In genomic region chr11:69461568-69461967, GRCm38 (mm10) we compare ENCODE assay signal across 19 mouse cellular contexts. TPM values are rescaled to one million over a fixed set of nuclear protein-coding genes. Genes with fewer than 3 reads are reported as not detected.
DNase-seq lines count a peak whose midpoint lies in the region; ATAC-seq and TF ChIP-seq lines count a peak whose summit lies in the region.
"Had no signal": no experiment of that assay in that cellular context is flagged by ENCODE, and none has a peak within 500 bp of the region (broad histone marks: within the 10 kb centered on the region; RNA-seq: fewer than 3 reads in every experiment).

No protein-coding gene starts in this region.

- DNase-seq in heart, adult 18-20 months: no peak
- DNase-seq in intestine, embryonic 14.5 days (ENCODE audit: low spot score): no peak
- DNase-seq in midbrain, postnatal 0 days (ENCODE audit: low spot score): no peak
- DNase-seq: adrenal gland, adult 8-10 months; adrenal gland, postnatal 36 days; cerebellum, adult 2 months; cerebellum, postnatal 10 days; embryo, embryonic 11 days; forebrain, postnatal 0 days; gastrocnemius, postnatal 14 days; heart, postnatal 36 days; kidney, adult 8-10 months had no signal

- WGBS in heart, embryonic 11.5 days (ENCODE audit: insufficient replicate concordance): 5% methylated on average over 5 of the region's 5 CpGs
- WGBS in intestine, embryonic 14.5 days: 20% methylated on average over 5 of the region's 5 CpGs
- 48% methylated on average over 5 of the region's 5 CpGs for WGBS in intestine, postnatal 0 days
- WGBS in intestine, embryonic 16.5 days: 37% methylated on average over 5 of the region's 5 CpGs
- WGBS in midbrain, postnatal 0 days: 79% methylated on average over 5 of the region's 5 CpGs

- H3K4me1 ChIP-seq in heart, embryonic 11.5 days (ENCODE audit: control insufficient read depth, insufficient read depth, low read length): peaks cover 23% of the 10 kb centered on the region
- 0 out of 2 replicates have a peak, but pooled peaks cover 10% of the 10 kb centered on the region for H3K4me1 ChIP-seq in intestine, embryonic 14.5 days (replicated peaks; ENCODE audit: control insufficient read depth, insufficient read depth, low read length)
- H3K4me1 ChIP-seq in intestine, postnatal 0 days (replicated peaks; ENCODE audit: control insufficient read depth, insufficient read depth, low read length): no peaks in the 10 kb centered on the region
- no peaks in the 10 kb centered on the region for H3K4me1 ChIP-seq in intestine, embryonic 16.5 days (ENCODE audit: control insufficient read depth, insufficient read depth, low read length)
- no peaks in the 10 kb centered on the region for H3K4me1 ChIP-seq in midbrain, postnatal 0 days (ENCODE audit: insufficient read depth, low read length)

- no peak overlapping the region for H3K27ac ChIP-seq in heart, embryonic 11.5 days (ENCODE audit: low read depth, low read length)
- peak overlapping the region; percentile 64; the same call in 1 of the 2 replicates for H3K27ac ChIP-seq in intestine, embryonic 14.5 days (ENCODE audit: low read depth)
- no peak overlapping the region for H3K27ac ChIP-seq in intestine, postnatal 0 days (ENCODE audit: low read depth, low read length)
- peak overlapping the region; percentile 13; the same call in 1 of the 2 replicates for H3K27ac ChIP-seq in intestine, embryonic 16.5 days (ENCODE audit: low read length)
- no peak overlapping the region for H3K27ac ChIP-seq in midbrain, postnatal 0 days (ENCODE audit: low read depth, low read length)
- H3K27ac ChIP-seq: embryonic facial prominence, embryonic 13.5 days; forebrain, embryonic 13.5 days had no signal

- no peak for TF ChIP-seq CTCF in intestine, postnatal 0 days (IDR thresholded peaks at IDR 0.05; ENCODE audit: low read depth)
- no peak for TF ChIP-seq CTCF in midbrain, postnatal 0 days (IDR thresholded peaks at IDR 0.05)

- H3K9ac ChIP-seq in heart, embryonic 11.5 days (ENCODE audit: low read depth, low read length): no peak overlapping the region
- H3K9ac ChIP-seq in intestine, embryonic 14.5 days (ENCODE audit: low read length): no peak overlapping the region
- H3K9ac ChIP-seq in intestine, postnatal 0 days (ENCODE audit: low read depth, low read length): no peak overlapping the region
- no peak overlapping the region for H3K9ac ChIP-seq in intestine, embryonic 16.5 days (ENCODE audit: low read depth, low read length)
- no peak overlapping the region for H3K9ac ChIP-seq in midbrain, postnatal 0 days (replicated peaks; ENCODE audit: low read length, poor library complexity, severe bottlenecking)
- H3K9ac ChIP-seq: embryonic facial prominence, embryonic 13.5 days; forebrain, embryonic 13.5 days; forebrain, postnatal 0 days had no signal

- H3K4me3 ChIP-seq in heart, embryonic 11.5 days (ENCODE audit: low read depth, low read length): no peak overlapping the region
- H3K4me3 ChIP-seq in intestine, embryonic 14.5 days (ENCODE audit: low read depth, low read length): no peak overlapping the region
- H3K4me3 ChIP-seq in intestine, postnatal 0 days (ENCODE audit: low read depth, low read length): no peak overlapping the region
- H3K4me3 ChIP-seq in intestine, embryonic 16.5 days (ENCODE audit: low read length): no peak overlapping the region
- no peak overlapping the region for H3K4me3 ChIP-seq in midbrain, postnatal 0 days (ENCODE audit: low read depth, low read length)
- H3K4me3 ChIP-seq: embryonic facial prominence, embryonic 13.5 days; forebrain, embryonic 13.5 days had no signal

- H3K36me3 ChIP-seq in heart, embryonic 11.5 days (ENCODE audit: control insufficient read depth, insufficient read depth, low read length): no peaks in the 10 kb centered on the region
- H3K36me3 ChIP-seq in intestine, embryonic 14.5 days (ENCODE audit: control insufficient read depth, insufficient read depth, low read length): no peaks in the 10 kb centered on the region
- no peaks in the 10 kb centered on the region for H3K36me3 ChIP-seq in intestine, postnatal 0 days (ENCODE audit: control insufficient read depth, insufficient read depth)
- no peaks in the 10 kb centered on the region for H3K36me3 ChIP-seq in intestine, embryonic 16.5 days (ENCODE audit: control insufficient read depth, insufficient read depth, low read length)
- H3K36me3 ChIP-seq in midbrain, postnatal 0 days (ENCODE audit: insufficient read depth, low read length): no peaks in the 10 kb centered on the region
- H3K36me3 ChIP-seq: embryonic facial prominence, embryonic 13.5 days had no signal

- peak overlapping the region; percentile 3; the same call in 1 of the 2 replicates for H3K4me2 ChIP-seq in heart, embryonic 11.5 days
- H3K4me2 ChIP-seq in intestine, embryonic 14.5 days (ENCODE audit: low read length): no peak overlapping the region
- no peak overlapping the region for H3K4me2 ChIP-seq in intestine, postnatal 0 days (replicated peaks; ENCODE audit: low read depth)
- no peak overlapping the region for H3K4me2 ChIP-seq in intestine, embryonic 16.5 days (ENCODE audit: low read depth, low read length)
- no peak overlapping the region for H3K4me2 ChIP-seq in midbrain, postnatal 0 days (ENCODE audit: low read depth, low read length, poor library complexity, severe bottlenecking)
- H3K4me2 ChIP-seq: embryonic facial prominence, embryonic 13.5 days; forebrain, embryonic 13.5 days had no signal

- H3K9me3 ChIP-seq in heart, embryonic 11.5 days (replicated peaks; ENCODE audit: control insufficient read depth, low read length): no peaks in the 10 kb centered on the region
- 0 out of 2 replicates have a peak, but pooled peaks cover 2% of the 10 kb centered on the region for H3K9me3 ChIP-seq in intestine, embryonic 14.5 days (ENCODE audit: control insufficient read depth, low read length)
- H3K9me3 ChIP-seq in intestine, postnatal 0 days (ENCODE audit: control insufficient read depth): no peaks in the 10 kb centered on the region
- H3K9me3 ChIP-seq in intestine, embryonic 16.5 days (ENCODE audit: control insufficient read depth, low read length): no peaks in the 10 kb centered on the region
- no peaks in the 10 kb centered on the region for H3K9me3 ChIP-seq in midbrain, postnatal 0 days (ENCODE audit: low read length)
- H3K9me3 ChIP-seq: embryonic facial prominence, embryonic 13.5 days; forebrain, embryonic 13.5 days had no signal

- ATAC-seq in heart, embryonic 11.5 days (replicated peaks; ENCODE audit: insufficient number of reproducible peaks, low FRiP score, low TSS enrichment): no peak
- ATAC-seq in intestine, embryonic 14.5 days (replicated peaks; ENCODE audit: low FRiP score, low TSS enrichment, low read depth): 0 out of 2 replicates have a peak, but pooled peaks have one; percentile 53
- no peak for ATAC-seq in intestine, postnatal 0 days
- peak; percentile 48; the same call in 1 of the 2 replicates for ATAC-seq in intestine, embryonic 16.5 days
- ATAC-seq in midbrain, postnatal 0 days (ENCODE audit: low FRiP score): no peak
- ATAC-seq: forebrain, embryonic 13.5 days; forebrain, postnatal 0 days; hindbrain, embryonic 16.5 days; inflammation-experienced regulatory T-cells, adult 6 months had no signal

- H3K27me3 ChIP-seq in heart, embryonic 11.5 days (ENCODE audit: control insufficient read depth, insufficient read depth, low read length): no peaks in the 10 kb centered on the region
- no peaks in the 10 kb centered on the region for H3K27me3 ChIP-seq in intestine, embryonic 14.5 days (replicated peaks; ENCODE audit: control insufficient read depth, insufficient read depth, low read length)
- no peaks in the 10 kb centered on the region for H3K27me3 ChIP-seq in intestine, postnatal 0 days (replicated peaks; ENCODE audit: control insufficient read depth, insufficient read depth, low read length)
- H3K27me3 ChIP-seq in intestine, embryonic 16.5 days (replicated peaks; ENCODE audit: control insufficient read depth, insufficient read depth, low read length): no peaks in the 10 kb centered on the region
- no peaks in the 10 kb centered on the region for H3K27me3 ChIP-seq in midbrain, postnatal 0 days (ENCODE audit: insufficient read depth, low read length)
- H3K27me3 ChIP-seq: embryonic facial prominence, embryonic 13.5 days; forebrain, embryonic 13.5 days had no signal

RNA-seq across cellular contexts. Expression of gene Kdm6b, which starts 48.1 kb away (rescaled TPM):
- 21.5 and 25.1 TPM in 2 replicates for polyA plus RNA-seq in heart, embryonic 11.5 days (2014; fragmentation: Nextera tagmentation; extraction: Ambion mirVana)
- 10 to 100 TPM; 15.8 to 18.0 TPM for total RNA-seq in heart, adult 18-20 months (2021)
- polyA plus RNA-seq in intestine, embryonic 14.5 days (2014; fragmentation: Nextera tagmentation; extraction: Ambion mirVana): 29.1 and 29.6 TPM in 2 replicates
- polyA plus RNA-seq in intestine, postnatal 0 days (2015; fragmentation: Nextera tagmentation; extraction: Ambion mirVana): 18.2 and 23.6 TPM in 2 replicates
- polyA plus RNA-seq in intestine, embryonic 16.5 days (2015; fragmentation: Nextera tagmentation; extraction: Ambion mirVana): 17.6 and 18.8 TPM in 2 replicates
- total RNA-seq in midbrain, postnatal 0 days (2014; rRNA removed): 12.1 and 14.5 TPM in 2 replicates
- polyA plus RNA-seq in midbrain, postnatal 0 days (2015; fragmentation: Nextera tagmentation; extraction: Ambion mirVana): 18.9 and 22.7 TPM in 2 replicates

Comparison
In these comparisons a context has a peak if more than half of its experiments do, and no peak if none do; other contexts are left out.
1. ATAC-seq: peak in intestine, embryonic 14.5 days (single experiment) and intestine, embryonic 16.5 days (single experiment); none in heart, embryonic 11.5 days (single experiment), intestine, postnatal 0 days (single experiment) and midbrain, postnatal 0 days (single experiment).
2. H3K27ac ChIP-seq: peak in intestine, embryonic 14.5 days (single experiment) and intestine, embryonic 16.5 days (single experiment); none in heart, embryonic 11.5 days (single experiment), intestine, postnatal 0 days (single experiment) and midbrain, postnatal 0 days (single experiment).